Mouse (Mus musculus): ENCODE measurements around the gene Pomp.
A peak's percentile ranks its signal among the peaks of the same experiment; 100 is the strongest.

Pomp gene

GRCm38 (mm10) chr5:147902008-147902757 is 41.9 kb downstream of the Pomp start:
- no peak for DNase-seq (ENCODE audit: low read depth, low spot score)

GRCm38 (mm10) chr5:147903166-147903565 is 42.9 kb downstream of the Pomp start:
- DNase-seq (ENCODE audit: low read depth, low spot score), result no peak

- DNase-seq (ENCODE audit: low read depth, low spot score), result no peak
These were observed 46.9 kb downstream of the Pomp start for GRCm38 (mm10) chr5:147907144-147907543.

- no peak for DNase-seq (ENCODE audit: low read depth, low spot score)
These were observed 47.6 kb downstream of the Pomp start for GRCm38 (mm10) chr5:147907851-147908250.

- DNase-seq (ENCODE audit: low read depth, low spot score), result no peak
These were observed 50.7 kb downstream of the Pomp start for GRCm38 (mm10) chr5:147910807-147911509.

GRCm38 (mm10) chr5:147911744-147912143 is 51.5 kb downstream of the Pomp start:
- no peak for DNase-seq (ENCODE audit: low read depth, low spot score)

- DNase-seq (ENCODE audit: low read depth, low spot score), result no peak
These were observed 53.1 kb downstream of the Pomp start for GRCm38 (mm10) chr5:147913241-147913842.

- no peak for DNase-seq (ENCODE audit: low read depth, low spot score)
These were observed 54.8 kb downstream of the Pomp start for GRCm38 (mm10) chr5:147915038-147915566.

GRCm38 (mm10) chr5:147916171-147916570 is 55.9 kb downstream of the Pomp start:
- no peak for DNase-seq (ENCODE audit: low read depth, low spot score)

- DNase-seq (ENCODE audit: low read depth, low spot score), result peak; percentile 59
These were observed 58.0 kb downstream of the Pomp start for GRCm38 (mm10) chr5:147918044-147918846.

GRCm38 (mm10) chr5:147924621-147925020 is 64.4 kb downstream of the Pomp start:
- no peak for DNase-seq (ENCODE audit: low read depth, low spot score)
